Mouse (Mus musculus) MEL (cell line): ENCODE data around the gene Selenoh. TPM values are rescaled to one million over a fixed set of nuclear protein-coding genes. Genes with fewer than 3 reads are reported as not detected.

Experiments used
- DNase-seq: peaks from one replicate; pipeline ENCODE4 v3.0.0; 2011; ENCODE audit warnings: low read depth, low spot score
- H3K27ac ChIP-seq: 2 replicates; pipeline ENCODE4 v1.5.1; 2012; ENCODE audit warnings: low read depth, mild to moderate bottlenecking, control low read depth, low read length, moderate library complexity; ENCODE audit not compliant: control insufficient read depth
- H3K27me3 ChIP-seq, 2 experiments: fragments of 150-350 bp in 1 of 2; sonication (generic) in 1 of 2; 2 replicates each; pipeline ENCODE4 v1.6.1; 2012; ENCODE audit warnings: low read length in 2 of 2, mild to moderate bottlenecking in 2 of 2, improper control_type of control experiment in 1 of 2, moderate library complexity in 1 of 2; ENCODE audit not compliant: insufficient read depth in 2 of 2, control insufficient read depth in 1 of 2
- H3K36me3 ChIP-seq, 2 experiments: 2 replicates each; pipeline ENCODE4 v1.6.1; 2012 to 2014; ENCODE audit warnings: low read length in 2 of 2, improper control_type of control experiment in 1 of 2, inconsistent platforms in 1 of 2, mild to moderate bottlenecking in 1 of 2; ENCODE audit not compliant: insufficient read depth in 2 of 2, control insufficient read depth in 1 of 2
- H3K4me1 ChIP-seq, 2 experiments: fragments of 150-350 bp in 1 of 2; sonication (generic) in 1 of 2; 2 replicates each; pipeline ENCODE4 v1.6.1; 2012; ENCODE audit warnings: low read length in 2 of 2, improper control_type of control experiment in 1 of 2, mild to moderate bottlenecking in 1 of 2; ENCODE audit not compliant: insufficient read depth in 2 of 2, control insufficient read depth in 1 of 2
- H3K4me3 ChIP-seq, 2 experiments: fragments of 150-350 bp in 1 of 2; sonication (generic) in 1 of 2; 2 replicates each; pipeline ENCODE4 v1.5.1; 2012; ENCODE audit warnings: low read depth in 2 of 2, low read length in 2 of 2, mild to moderate bottlenecking in 2 of 2, moderate library complexity in 2 of 2, control low read depth in 1 of 2, improper control_type of control experiment in 1 of 2; ENCODE audit not compliant: control insufficient read depth in 1 of 2, insufficient read depth in 1 of 2
- H3K79me2 ChIP-seq: 2 replicates; pipeline ENCODE4 v1.6.1; 2012; ENCODE audit warnings: mild to moderate bottlenecking, low read length, moderate library complexity; ENCODE audit not compliant: control insufficient read depth, poor library complexity, insufficient read depth
- H3K9ac ChIP-seq: 2 replicates; pipeline ENCODE4 v1.6.1; 2012; ENCODE audit warnings: low read depth, mild to moderate bottlenecking, control low read depth, low read length, moderate library complexity; ENCODE audit not compliant: control insufficient read depth, poor library complexity, severe bottlenecking
- H3K9me3 ChIP-seq: fragments of 150-350 bp; sonication (generic); replicated peaks from 2 replicates; pipeline ENCODE4 v1.6.1; 2012; ENCODE audit warnings: mild to moderate bottlenecking, low read length, improper control_type of control experiment, moderate library complexity; ENCODE audit not compliant: insufficient read depth
- CHD2 ChIP-seq: IDR thresholded peaks from 2 replicates; pipeline ENCODE4 v1.6.1; 2011; ENCODE audit warnings: low read length, improper control_type of control experiment
- CTCF ChIP-seq, 3 experiments: IDR thresholded peaks in 2 of 3; conservative IDR thresholded peaks in 1 of 3; 2 replicates each; pipeline ENCODE4 v1.5.1; 2011 to 2012; ENCODE audit warnings: low read length in 3 of 3, low read depth in 2 of 3, mild to moderate bottlenecking in 2 of 3, improper control_type of control experiment in 1 of 3, inconsistent platforms in 1 of 3, mixed read lengths in 1 of 3, moderate library complexity in 1 of 3; ENCODE audit not compliant: control insufficient read depth in 1 of 3, insufficient read depth in 1 of 3, poor library complexity in 1 of 3, severe bottlenecking in 1 of 3
- E2F4 ChIP-seq: IDR thresholded peaks from 2 replicates; pipeline ENCODE4 v1.6.1; 2011; ENCODE audit warnings: low read depth, low read length, improper control_type of control experiment, borderline replicate concordance
- ELF1 ChIP-seq: IDR thresholded peaks from 2 replicates; pipeline ENCODE4 v1.6.1; 2014; ENCODE audit warnings: low read depth, mild to moderate bottlenecking, inconsistent platforms, low read length, improper control_type of control experiment, moderate library complexity
- EP300 ChIP-seq, 2 experiments: IDR thresholded peaks; 2 replicates each; pipeline ENCODE4 v1.6.1; 2011; ENCODE audit warnings: improper control_type of control experiment in 2 of 2, low read length in 2 of 2, low read depth in 1 of 2, mild to moderate bottlenecking in 1 of 2
- ETS1 ChIP-seq: IDR thresholded peaks from 2 replicates; pipeline ENCODE4 v1.6.1; 2012; ENCODE audit warnings: low read depth, mild to moderate bottlenecking, inconsistent platforms, low read length, improper control_type of control experiment, moderate library complexity
- GABPA ChIP-seq: IDR thresholded peaks from 2 replicates; pipeline ENCODE4 v1.6.1; 2012; ENCODE audit warnings: low read depth, mild to moderate bottlenecking, inconsistent platforms, low read length, improper control_type of control experiment, moderate library complexity
- GATA1 ChIP-seq: IDR thresholded peaks from 2 replicates; pipeline ENCODE4 v1.6.1; 2011; ENCODE audit warnings: low read depth, low read length, improper control_type of control experiment
- HCFC1 ChIP-seq: IDR thresholded peaks from 2 replicates; pipeline ENCODE4 v1.6.1; 2012; ENCODE audit warnings: low read depth, mild to moderate bottlenecking, inconsistent platforms, low read length, improper control_type of control experiment, moderate library complexity
- KAT2A ChIP-seq: conservative IDR thresholded peaks from 2 replicates; pipeline ENCODE4 v1.6.1; 2012; ENCODE audit warnings: low read depth, low read length, improper control_type of control experiment, inconsistent platforms
- MAFK ChIP-seq: IDR thresholded peaks from 2 replicates; pipeline ENCODE4 v1.6.1; 2011; ENCODE audit warnings: low read depth, mild to moderate bottlenecking, low read length, improper control_type of control experiment, borderline replicate concordance
- MAX ChIP-seq: IDR thresholded peaks from 2 replicates; pipeline ENCODE4 v1.6.1; 2011; ENCODE audit warnings: low read length, improper control_type of control experiment
- MAZ ChIP-seq: IDR thresholded peaks from 2 replicates; pipeline ENCODE4 v1.6.1; 2012; ENCODE audit warnings: low read depth, mild to moderate bottlenecking, inconsistent platforms, low read length, improper control_type of control experiment
- MEF2A ChIP-seq: IDR thresholded peaks from 2 replicates; pipeline ENCODE4 v1.6.1; 2014; ENCODE audit warnings: low read depth, mild to moderate bottlenecking, inconsistent platforms, low read length, improper control_type of control experiment; ENCODE audit not compliant: poor library complexity, insufficient replicate concordance, severe bottlenecking; ENCODE audit errors: extremely low read depth
- MYB ChIP-seq: IDR thresholded peaks from 2 replicates; pipeline ENCODE4 v1.6.1; 2011; ENCODE audit warnings: mild to moderate bottlenecking, low read depth, low read length, improper control_type of control experiment
- MYC ChIP-seq: IDR thresholded peaks from 2 replicates; pipeline ENCODE4 v1.6.1; 2011; ENCODE audit warnings: low read depth, mild to moderate bottlenecking, low read length, improper control_type of control experiment, moderate library complexity
- POLR2AphosphoS5 ChIP-seq: IDR thresholded peaks from 2 replicates; pipeline ENCODE4 v1.6.1; 2012; ENCODE audit warnings: low read depth, borderline replicate concordance, mild to moderate bottlenecking, inconsistent platforms, low read length, moderate library complexity, mixed read lengths
- RAD21 ChIP-seq: IDR thresholded peaks from 2 replicates; pipeline ENCODE4 v1.6.1; 2011; ENCODE audit warnings: mild to moderate bottlenecking, low read depth, low read length, improper control_type of control experiment
- SIN3A ChIP-seq: IDR thresholded peaks from 2 replicates; pipeline ENCODE4 v1.6.1; 2012; ENCODE audit warnings: low read length, improper control_type of control experiment, inconsistent platforms
- SMC3 ChIP-seq: IDR thresholded peaks from 2 replicates; pipeline ENCODE4 v1.6.1; 2011; ENCODE audit warnings: low read depth, low read length, improper control_type of control experiment
- TAL1 ChIP-seq: IDR thresholded peaks from 2 replicates; pipeline ENCODE4 v1.6.1; 2012; ENCODE audit warnings: mild to moderate bottlenecking, inconsistent platforms, low read length, moderate library complexity, mixed read lengths
- TBP ChIP-seq: IDR thresholded peaks from 2 replicates; pipeline ENCODE4 v1.8.0; 2011; ENCODE audit warnings: low read depth, low read length, improper control_type of control experiment
- TCF12 ChIP-seq: IDR thresholded peaks from 2 replicates; pipeline ENCODE4 v1.6.1; 2014; ENCODE audit warnings: low read depth, mild to moderate bottlenecking, inconsistent platforms, low read length, improper control_type of control experiment, moderate library complexity
- UBTF ChIP-seq: IDR thresholded peaks from 2 replicates; pipeline ENCODE4 v1.6.1; 2012; ENCODE audit warnings: low read depth, mild to moderate bottlenecking, inconsistent platforms, low read length, improper control_type of control experiment, moderate library complexity, borderline replicate concordance; ENCODE audit not compliant: insufficient read depth
- ZC3H11A ChIP-seq: IDR thresholded peaks from 2 replicates; pipeline ENCODE4 v1.6.1; 2012; ENCODE audit warnings: low read depth, mild to moderate bottlenecking, inconsistent platforms, low read length, improper control_type of control experiment
- ZKSCAN1 ChIP-seq: IDR thresholded peaks from 2 replicates; pipeline ENCODE4 v1.6.1; 2012; ENCODE audit warnings: low read depth, mild to moderate bottlenecking, inconsistent platforms, low read length, improper control_type of control experiment, moderate library complexity
- ZNF384 ChIP-seq: IDR thresholded peaks from 2 replicates; pipeline ENCODE4 v1.6.1; 2012; ENCODE audit warnings: low read depth, mild to moderate bottlenecking, inconsistent platforms, low read length, improper control_type of control experiment
- polyA plus RNA-seq, 2 experiments: library from polyadenylated mRNA; stranded (reverse) in 1 of 2; unstranded in 1 of 2; fragments of >175 nt in 1 of 2; fragments of >200 nt in 1 of 2; gene quantifications; 2 replicates each; pipeline versions ENCODE4 v1.2.1 to v1.2.4; 2012; ENCODE audit warnings: low replicate concordance in 2 of 2, low read depth in 1 of 2; ENCODE audit not compliant: insufficient read length in 2 of 2, insufficient read depth in 1 of 2, missing spikeins in 1 of 2
- total RNA-seq: library from RNA; depleted of rRNA; stranded (reverse); fragments of 300-350 nt; gene quantifications from 2 replicates; pipeline ENCODE4 v1.2.3, GENCODE M21; 2012

Selenoh gene
- total and polyA plus RNA-seq, 3 experiments = 70.7 to 79.0 TPM; not detected in 1

DNA sequence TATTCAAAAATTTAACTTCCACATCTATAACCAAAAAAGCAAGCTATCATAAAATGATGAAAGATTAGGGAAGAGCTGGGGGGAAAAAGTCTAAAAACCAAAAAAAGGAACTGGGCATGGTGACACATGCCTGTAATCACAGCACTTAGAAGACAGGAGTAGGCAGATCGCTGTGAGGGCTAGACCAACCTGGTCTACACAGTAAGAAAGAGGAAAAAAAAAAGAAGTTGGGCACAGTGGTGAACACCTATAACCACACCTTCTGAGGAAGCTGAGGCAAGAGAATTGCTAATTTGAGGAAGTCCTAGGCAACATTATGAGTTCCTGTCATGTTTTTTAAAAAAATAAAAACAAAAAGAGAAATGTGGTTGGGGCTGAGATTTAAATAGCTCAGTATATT lies 14.7 kb downstream of the Selenoh start (continued):
- no peak for TF ChIP-seq ZC3H11A
- TF ChIP-seq ZNF384 = peak; percentile 77
- TF ChIP-seq MYC = 0 out of 2 replicates have a peak, but pooled peaks have one; percentile 39
- TF ChIP-seq CHD2 = no peak
- TF ChIP-seq TAL1 = no peak
- TF ChIP-seq POLR2AphosphoS5 = no peak
- no peak for TF ChIP-seq HCFC1

DNA sequence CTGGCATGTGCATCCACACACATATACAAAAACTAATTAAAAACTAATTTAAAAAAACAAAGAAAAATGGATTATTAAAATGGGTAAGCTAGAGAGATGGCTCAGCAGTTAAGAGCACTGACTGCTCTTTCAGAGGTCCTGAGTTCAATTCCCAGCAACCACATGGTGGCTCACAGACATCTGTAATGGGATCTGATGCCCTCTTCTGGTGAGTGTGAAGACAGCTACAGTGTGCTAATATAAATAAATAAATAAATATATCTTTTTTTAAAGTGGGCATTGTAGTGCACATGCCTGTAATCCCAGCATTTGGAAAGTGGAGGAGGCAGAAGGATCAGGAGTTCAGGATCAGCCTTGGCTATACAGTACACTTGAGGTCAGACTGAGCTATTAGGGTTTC lies 17.2 kb downstream of the Selenoh start:
- DNase-seq = no peak
- TF ChIP-seq ZC3H11A (no peak), MEF2A (no peak), MYB (no peak), TCF12 (no peak), MYC (peak; percentile 84), E2F4 (no peak), UBTF (no peak), CTCF (IDR thresholded peaks at IDR 0.05 in 2 of 3, conservative IDR thresholded peaks at IDR 0.05 in 1 of 3; ENCODE audit: control insufficient read depth in 1 of 3, insufficient read depth in 1 of 3, low read depth in 2 of 3, low read length in 3 of 3, poor library complexity in 1 of 3, severe bottlenecking in 1 of 3) (peak; percentile 3 to 40 (median 18); a peak in 3 of 6 replicates), ETS1 (no peak), SMC3 (peak; percentile 47), GATA1 (no peak), EP300 (IDR thresholded peaks at IDR 0.05; ENCODE audit: low read depth in 1 of 2, low read length in 2 of 2) (no peak), HCFC1 (no peak), GABPA (no peak), MAX (no peak), MAZ (no peak), ZKSCAN1 (no peak), RAD21 (peak; percentile 30), SIN3A (no peak), KAT2A (no peak), ELF1 (no peak), MAFK (no peak), TBP (no peak)
- Histone ChIP-seq H3K4me1 (peaks cover 2 to 3% of the 10 kb centered on the region in 2 experiments), H3K36me3 (peaks cover 0 to 9% of the 10 kb centered on the region in 2 experiments; a peak in 2 of 4 replicates), H3K79me2 (peaks cover 10% of the 10 kb centered on the region), H3K9me3 (no peaks in the 10 kb centered on the region), H3K27me3 (no peaks in the 10 kb centered on the region), H3K27ac (no peak overlapping the region), H3K4me3 (no peak overlapping the region), H3K9ac (no peak overlapping the region)
